Mouse (Mus musculus) cerebellum, adult 2 months (tissue): ENCODE data around the gene Grk3. TPM values are rescaled to one million over a fixed set of nuclear protein-coding genes. Genes with fewer than 3 reads are reported as not detected.

Experiments used
- DNase-seq, 2 experiments: peaks; one replicate each; pipeline ENCODE4 v3.0.0; 2021
- H3K27ac ChIP-seq: fragments of 200-500 bp; 2 replicates; pipeline ENCODE4 v1.5.1; 2012; ENCODE audit warnings: low read length, control low read depth, inconsistent platforms; ENCODE audit not compliant: insufficient read depth
- H3K27me3 ChIP-seq: fragments of 200-500 bp; 2 replicates; pipeline ENCODE4 v1.6.1; 2012; ENCODE audit warnings: inconsistent platforms, mild to moderate bottlenecking, low read length, moderate library complexity; ENCODE audit not compliant: control insufficient read depth, insufficient read depth
- H3K4me1 ChIP-seq: fragments of 200-500 bp; 2 replicates; pipeline ENCODE4 v1.6.1; 2011; ENCODE audit warnings: low read length; ENCODE audit not compliant: control insufficient read depth, insufficient read depth
- H3K4me3 ChIP-seq: fragments of 200-500 bp; replicated peaks from 2 replicates; pipeline ENCODE3; 2011; ENCODE audit warnings: mild to moderate bottlenecking, low read depth, low read length, control low read depth; ENCODE audit not compliant: insufficient read depth
- CTCF ChIP-seq: fragments of 200-500 bp; IDR thresholded peaks from 2 replicates; pipeline ENCODE4 v1.5.1; 2011; ENCODE audit warnings: low read depth, mild to moderate bottlenecking, control low read depth, low read length, moderate library complexity, borderline replicate concordance; ENCODE audit not compliant: insufficient read depth
- POLR2A ChIP-seq: fragments of 200-500 bp; IDR thresholded peaks from 2 replicates; pipeline ENCODE4 v1.6.1; 2011; ENCODE audit warnings: low read length, control low read depth, borderline replicate concordance; ENCODE audit not compliant: insufficient read depth
- WGBS: fragments of 180-500 bp; shearing (Covaris S2); methylation state at CpG from one replicate; pipeline ENCODE4 v1.1.7; 2018; 5-methylcytosine and 5-hydroxymethylcytosine counted together
- polyA plus RNA-seq: library from polyadenylated mRNA; depleted of rRNA; stranded (reverse); fragments of >200 nt; gene quantifications from 2 replicates; pipeline ENCODE4 v1.2.3, GENCODE M21; 2012

The Grk3 gene
- polyA plus RNA-seq, 1 experiment, result 58.0 TPM

GRCm38 (mm10) chr5:112973596-112973995, 42.0 kb downstream of the Grk3 start:
- WGBS, result 52% methylated on average over 7 of the region's 7 CpGs
- no peak overlapping the region for H3K4me3 ChIP-seq
- H3K27me3 ChIP-seq, result no peaks in the 10 kb centered on the region
- H3K27ac ChIP-seq, result no peak overlapping the region
- DNase-seq, result no peak
- no peak for TF ChIP-seq POLR2A
- TF ChIP-seq CTCF, result no peak
- H3K4me1 ChIP-seq, result peaks cover 11% of the 10 kb centered on the region; the same call in 1 of the 2 replicates

- no peak for TF ChIP-seq POLR2A
- no peak for TF ChIP-seq CTCF
- Histone ChIP-seq H3K4me1 (peaks cover 11% of the 10 kb centered on the region; the same call in 1 of the 2 replicates), H3K27me3 (no peaks in the 10 kb centered on the region), H3K4me3 (no peak overlapping the region), H3K27ac (no peak overlapping the region)
- DNase-seq, result no peak
- 89% methylated on average over 12 of the region's 12 CpGs for WGBS
Measured at GRCm38 (mm10) chr5:112972297-112972696, 43.3 kb downstream of the Grk3 start.

- no peak for TF ChIP-seq CTCF
- TF ChIP-seq POLR2A, result no peak
- peak in 1 of 2 experiments; percentile 30 for DNase-seq
Measured at GRCm38 (mm10) chr5:112963495-112963894, 52.1 kb downstream of the Grk3 start.

GRCm38 (mm10) chr5:112962166-112962565, 53.4 kb downstream of the Grk3 start:
- Histone ChIP-seq H3K4me3 (no peak overlapping the region), H3K27me3 (no peaks in the 10 kb centered on the region), H3K4me1 (peaks cover 22% of the 10 kb centered on the region), H3K27ac (no peak overlapping the region)
- no peak for DNase-seq
- TF ChIP-seq CTCF (no peak), POLR2A (no peak)
- WGBS, result 87% methylated on average over 6 of the region's 6 CpGs

More at GRCm38 (mm10) chr5:112963495-112963894, 52.1 kb downstream of the Grk3 start:
- peaks cover 18% of the 10 kb centered on the region; the same call in 1 of the 2 replicates for H3K4me1 ChIP-seq
- no peaks in the 10 kb centered on the region for H3K27me3 ChIP-seq
- H3K4me3 ChIP-seq, result no peak overlapping the region
- 13% methylated on average over 4 of the region's 4 CpGs for whole genome bisulfite sequencing
- no peak overlapping the region for H3K27ac ChIP-seq

GRCm38 (mm10) chr5:112960911-112961310, 54.7 kb downstream of the Grk3 start:
- no peak for DNase-seq
- H3K27me3 ChIP-seq, result no peaks in the 10 kb centered on the region
- WGBS, result 32% methylated on average over 3 of the region's 3 CpGs
- TF ChIP-seq POLR2A (no peak), CTCF (no peak)
- peaks cover 22% of the 10 kb centered on the region for H3K4me1 ChIP-seq
- no peak overlapping the region for H3K27ac ChIP-seq
- no peak overlapping the region for H3K4me3 ChIP-seq

GRCm38 (mm10) chr5:112958293-112958692, 57.3 kb downstream of the Grk3 start:
- DNase-seq, result peak in 1 of 2 experiments; percentile 35
- H3K4me1 ChIP-seq, result peaks cover 14% of the 10 kb centered on the region
- no peaks in the 10 kb centered on the region for H3K27me3 ChIP-seq
- H3K4me3 ChIP-seq, result no peak overlapping the region
- 33% methylated on average over 5 of the region's 5 CpGs for WGBS
- TF ChIP-seq CTCF (no peak), POLR2A (no peak)
- H3K27ac ChIP-seq, result no peak overlapping the region

- 83% methylated on average over 12 of the region's 12 CpGs for WGBS
Measured at GRCm38 (mm10) chr5:112956841-112957240, 58.8 kb downstream of the Grk3 start.

GRCm38 (mm10) chr5:112956368-112956767, 59.2 kb downstream of the Grk3 start:
- no peak for TF ChIP-seq POLR2A
- TF ChIP-seq CTCF, result no peak
- WGBS, result 91% methylated on average over 8 of the region's 8 CpGs
- no peak overlapping the region for H3K27ac ChIP-seq
- DNase-seq, result no peak
- no peak overlapping the region for H3K4me3 ChIP-seq
- no peaks in the 10 kb centered on the region for H3K27me3 ChIP-seq
- peaks cover 16% of the 10 kb centered on the region for H3K4me1 ChIP-seq

More at GRCm38 (mm10) chr5:112956841-112957240, 58.8 kb downstream of the Grk3 start:
- Histone ChIP-seq H3K27ac (no peak overlapping the region), H3K4me1 (peaks cover 16% of the 10 kb centered on the region), H3K27me3 (no peaks in the 10 kb centered on the region), H3K4me3 (no peak overlapping the region)
- no peak for DNase-seq
- no peak for TF ChIP-seq POLR2A
- no peak for TF ChIP-seq CTCF
